Mouse (Mus musculus) liver, embryonic 14.5 days (tissue): ENCODE results near the gene Ube2h.

Source experiments
- CTCF ChIP-seq: IDR thresholded peaks from 2 replicates; pipeline ENCODE4 v1.5.1; 2016; ENCODE audit warnings: antibody characterized with exemption, low read depth, control low read depth
- EP300 ChIP-seq: IDR thresholded peaks from 2 replicates; pipeline ENCODE4 v1.6.1; 2016; ENCODE audit warnings: antibody characterized with exemption, low read depth

GRCm38 (mm10) chr6:30212468-30212867 lies 91.9 kb downstream of the Ube2h start:
- TF ChIP-seq CTCF (no peak), EP300 (no peak)
